Mouse (Mus musculus) right cerebral cortex, postnatal 10 days (tissue): ENCODE measurements at regions not wholly inside any gene's neighbourhood (a gene's known extent, or its start where the extent isn't known, plus 50 kb on each side); places are given as distances from the start of the nearest gene placed in this dataset.

ENCODE experiments used
- DNase-seq, 2 experiments: peaks; one replicate each; pipeline ENCODE4 v3.0.0; 2021; ENCODE audit warnings: low spot score in 2 of 2

- DNase-seq = no peak
Observed at GRCm38 (mm10) chr11:18821384-18821783, 197.4 kb downstream of the Meis1 start.

- DNase-seq = no peak
Observed at GRCm38 (mm10) chr11:18814110-18814509, 204.7 kb downstream of the Meis1 start.

DNA sequence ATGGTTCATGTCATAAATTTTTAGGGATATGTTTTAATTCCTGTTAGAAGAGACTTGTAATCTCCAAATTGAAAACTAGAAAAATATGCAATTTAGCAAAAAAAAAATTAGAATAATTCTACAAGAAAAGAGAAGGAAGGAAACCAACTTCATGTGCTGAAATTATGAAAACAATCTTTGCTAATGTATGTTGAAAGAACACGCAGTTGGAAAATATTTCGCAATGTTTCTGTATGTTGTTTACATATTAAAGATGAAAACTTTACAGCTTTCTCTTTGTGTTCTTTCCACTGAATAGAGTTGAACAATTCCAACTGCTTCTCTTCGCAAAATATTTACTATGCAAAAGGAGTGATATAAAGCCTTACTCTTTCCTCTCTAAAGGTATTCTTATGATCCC lies 251.3 kb downstream of the Meis1 start:
- no peak for DNase-seq

DNA sequence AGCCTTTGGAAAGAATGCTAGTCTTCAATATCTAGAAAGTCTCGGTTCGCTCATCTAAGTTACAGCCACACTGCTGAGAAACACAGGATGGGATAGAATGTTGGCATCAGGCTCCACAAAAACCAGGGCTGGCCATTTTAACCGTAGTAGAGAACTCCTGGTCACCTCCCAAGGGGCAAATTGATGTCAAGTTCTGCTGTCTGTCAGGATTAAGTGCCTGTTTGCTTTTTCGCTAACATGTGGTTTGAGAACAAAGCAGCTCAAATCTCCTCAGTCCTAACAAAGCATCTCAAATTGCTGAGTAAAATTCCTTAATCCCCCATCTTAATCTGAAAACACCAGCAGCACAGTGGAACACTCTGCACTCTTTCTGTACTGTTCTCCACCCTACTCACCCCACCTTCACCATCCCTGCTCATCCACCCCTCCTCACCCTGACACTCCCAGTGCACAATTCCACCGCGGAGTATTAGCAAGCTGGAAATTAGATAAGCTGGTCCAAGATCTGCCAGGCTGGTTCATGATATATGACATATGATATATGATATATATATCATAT lies 252.2 kb downstream of the Meis1 start:
- no peak for DNase-seq

DNA sequence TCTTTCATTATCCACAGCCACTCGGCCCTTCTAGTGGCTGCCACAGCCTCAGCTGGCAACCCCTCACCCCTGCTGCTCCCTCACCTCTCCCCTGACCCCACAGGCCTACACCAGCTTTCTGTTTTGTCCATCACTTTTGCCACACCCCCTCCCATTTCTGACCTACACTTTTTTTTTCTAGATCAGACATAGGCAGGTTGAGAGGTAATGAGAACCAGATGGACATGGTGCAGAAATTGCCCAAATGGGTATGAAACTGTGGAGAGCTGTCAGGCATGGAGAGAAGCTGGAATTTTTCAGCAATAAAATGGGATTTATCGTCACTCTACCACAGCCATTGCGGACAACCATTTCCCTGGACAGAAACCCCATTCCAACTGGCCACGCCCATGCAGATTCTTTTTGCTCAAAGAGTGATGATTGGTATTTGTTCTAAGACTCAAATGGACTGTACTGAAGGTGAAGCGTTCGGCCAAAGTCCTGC lies 260.2 kb downstream of the Meis1 start:
- no peak for DNase-seq

GRCm38 (mm10) chr11:18756576-18756975 lies 262.2 kb downstream of the Meis1 start:
- no peak for DNase-seq

GRCm38 (mm10) chr11:18754732-18755525 lies 263.9 kb downstream of the Meis1 start:
- DNase-seq = no peak

- DNase-seq = no peak
Observed at GRCm38 (mm10) chr11:18753856-18754255, 264.9 kb downstream of the Meis1 start.

DNA sequence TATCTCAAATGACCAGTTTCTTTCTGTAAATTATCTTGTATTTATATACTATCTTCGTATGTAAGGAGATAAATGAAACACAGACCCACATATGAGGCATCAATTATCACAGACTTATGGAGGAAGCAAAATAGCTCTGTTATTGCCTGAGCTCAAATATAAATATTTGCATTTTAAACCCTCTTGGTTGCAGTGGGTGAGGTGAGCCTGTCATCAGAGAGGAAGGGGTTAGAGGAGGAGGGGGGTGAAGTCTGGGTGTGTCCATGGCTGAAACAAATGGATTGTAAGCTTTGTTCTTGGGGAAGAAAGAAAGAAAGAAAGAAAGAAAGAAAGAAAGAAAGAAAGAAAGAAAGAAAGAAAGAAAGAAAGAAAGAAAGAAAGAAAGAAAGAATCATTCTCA lies 265.5 kb downstream of the Meis1 start:
- DNase-seq = no peak

GRCm38 (mm10) chr11:18752512-18752911 lies 266.3 kb downstream of the Meis1 start:
- no peak for DNase-seq

- DNase-seq = no peak
Observed at GRCm38 (mm10) chr11:18750911-18751841, 267.6 kb downstream of the Meis1 start.

DNA sequence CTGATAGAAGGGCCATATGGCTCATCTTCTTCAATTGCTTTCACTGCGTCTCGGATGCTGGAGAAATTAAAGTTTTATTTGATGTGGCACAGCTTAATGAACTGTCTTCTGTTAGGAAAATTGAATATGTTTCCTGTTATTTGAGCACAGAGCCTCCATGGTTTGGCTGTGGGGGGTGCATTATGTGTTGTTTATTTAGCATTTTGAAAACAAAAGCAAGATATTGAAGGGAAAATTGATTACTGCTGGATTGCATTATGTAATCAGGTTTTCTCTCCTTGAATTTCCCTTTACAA lies 268.8 kb downstream of the Meis1 start:
- no peak for DNase-seq

- DNase-seq = no peak
Observed at GRCm38 (mm10) chr11:18749265-18750079, 269.3 kb downstream of the Meis1 start.

DNA sequence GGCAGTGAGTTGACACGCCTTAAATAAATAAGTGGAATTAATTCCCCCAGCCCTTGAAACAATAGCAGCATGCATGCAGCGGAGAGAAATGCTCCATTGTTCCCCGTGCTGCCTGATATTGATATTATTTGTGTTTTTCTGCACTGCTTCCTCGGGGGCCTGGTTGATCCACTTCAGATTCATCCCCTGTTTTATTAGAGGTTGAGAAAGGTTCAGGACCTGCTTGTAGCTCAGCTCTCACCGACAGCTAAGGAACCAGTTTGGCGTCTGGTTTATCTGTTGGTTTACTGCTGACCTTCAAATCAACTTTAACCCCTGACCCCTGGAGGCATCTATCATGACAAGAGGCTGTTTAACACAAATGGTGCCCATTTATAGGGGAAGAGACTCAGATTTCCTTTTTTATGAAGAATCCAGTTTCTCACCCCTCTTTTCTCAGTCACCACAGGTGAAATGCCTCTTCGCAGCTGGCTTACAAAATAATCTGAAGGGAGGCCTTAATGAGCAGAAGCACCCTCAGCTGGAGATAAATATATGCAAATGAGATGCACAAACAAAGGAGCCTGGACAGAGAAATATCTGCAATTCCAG lies 270.8 kb downstream of the Meis1 start:
- DNase-seq = no peak

DNA sequence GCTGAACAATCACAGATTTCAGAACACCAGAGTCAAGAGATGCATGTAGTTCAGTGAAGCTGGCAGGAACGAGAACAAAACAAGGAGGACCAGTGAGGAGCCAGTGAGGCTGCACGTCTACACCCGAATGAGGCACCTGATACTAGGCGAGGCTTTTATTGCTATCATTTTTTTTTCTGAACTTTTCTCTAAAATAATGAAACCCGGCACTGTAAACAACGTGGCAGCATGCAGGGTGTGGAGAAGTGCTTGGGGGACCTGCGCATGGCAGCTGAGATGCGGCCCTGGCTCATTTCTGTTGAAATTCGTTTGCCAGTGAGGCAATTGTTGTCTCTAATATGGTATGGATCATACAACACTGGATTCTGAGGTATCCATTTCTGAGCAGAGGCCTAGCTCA lies 271.4 kb downstream of the Meis1 start:
- no peak for DNase-seq

DNA sequence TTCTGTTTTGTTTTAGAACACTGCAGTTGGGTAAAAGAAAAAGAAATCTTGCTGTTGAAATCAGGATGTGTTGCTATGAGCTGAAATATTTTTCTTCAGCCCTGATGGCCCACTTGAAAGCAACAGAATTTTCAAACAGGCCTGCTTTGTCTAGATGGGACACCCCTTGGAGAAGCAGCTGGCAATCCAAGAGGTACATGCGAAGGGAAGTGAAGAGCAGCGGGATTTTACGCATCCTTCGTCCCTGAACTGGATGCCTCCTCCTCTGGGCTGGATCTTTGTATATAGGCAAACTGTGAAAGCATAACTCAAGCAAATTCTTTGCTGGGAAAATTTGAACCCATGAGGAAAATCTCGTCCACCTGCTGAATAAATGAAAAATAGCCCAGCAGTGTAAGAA lies 272.3 kb downstream of the Meis1 start:
- DNase-seq = no peak

GRCm38 (mm10) chr11:18745840-18746239 lies 272.9 kb downstream of the Meis1 start:
- DNase-seq = no peak

DNA sequence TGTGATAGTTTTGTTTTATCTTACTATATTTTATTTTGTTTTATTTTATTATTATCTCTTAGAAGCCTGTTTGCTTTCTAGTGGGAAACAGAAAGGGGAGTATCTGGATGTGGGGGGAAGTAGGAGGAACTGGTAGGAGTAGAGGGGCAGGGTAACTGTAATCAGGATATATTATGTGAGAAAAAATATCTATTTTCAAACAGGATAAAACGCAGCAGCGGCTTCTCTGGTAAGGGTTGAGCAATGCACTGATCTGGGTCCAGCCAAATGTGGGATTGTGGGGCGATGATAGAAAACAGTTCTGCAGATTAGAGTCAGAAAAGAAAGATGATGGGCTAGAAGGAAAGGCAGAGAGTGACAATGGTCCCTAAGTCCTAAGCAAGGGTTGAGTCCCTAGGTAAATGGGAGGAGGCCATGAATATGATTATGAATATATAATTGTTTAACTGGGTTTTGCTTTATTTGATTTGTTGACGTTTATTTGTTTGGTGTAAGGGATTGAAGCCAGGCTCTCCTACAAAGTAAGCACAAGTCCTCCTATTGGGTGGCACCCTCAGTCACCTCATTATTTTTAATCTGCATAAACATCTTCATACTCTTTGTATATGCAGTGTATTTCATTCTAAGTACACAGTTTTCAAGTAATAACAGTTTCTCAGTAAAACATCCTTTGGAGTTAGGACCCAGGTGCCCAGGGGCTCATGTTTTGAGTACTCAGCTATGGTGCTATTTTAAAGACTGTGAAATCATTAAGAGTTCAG lies 283.7 kb downstream of the Meis1 start:
- DNase-seq = no peak

DNA sequence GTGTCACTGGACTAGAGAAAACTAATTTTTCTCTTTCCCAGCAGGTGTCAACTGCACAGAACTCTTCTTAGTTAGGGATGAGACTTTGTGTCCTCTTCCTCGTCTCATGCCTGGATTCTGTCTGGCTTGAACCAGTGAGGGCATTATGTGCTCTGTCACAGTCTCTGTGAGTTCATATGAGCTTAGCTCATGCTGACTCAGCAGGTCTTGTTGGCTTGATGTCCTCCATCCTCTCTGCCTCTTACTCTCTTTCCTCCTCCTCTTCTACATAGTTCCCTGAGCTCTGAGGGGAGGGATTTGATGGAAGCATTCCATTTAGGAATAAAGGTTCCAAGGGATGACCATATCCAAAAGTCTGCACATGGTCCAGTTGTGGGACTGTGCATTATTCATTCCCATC lies 284.7 kb downstream of the Meis1 start:
- no peak for DNase-seq

DNA sequence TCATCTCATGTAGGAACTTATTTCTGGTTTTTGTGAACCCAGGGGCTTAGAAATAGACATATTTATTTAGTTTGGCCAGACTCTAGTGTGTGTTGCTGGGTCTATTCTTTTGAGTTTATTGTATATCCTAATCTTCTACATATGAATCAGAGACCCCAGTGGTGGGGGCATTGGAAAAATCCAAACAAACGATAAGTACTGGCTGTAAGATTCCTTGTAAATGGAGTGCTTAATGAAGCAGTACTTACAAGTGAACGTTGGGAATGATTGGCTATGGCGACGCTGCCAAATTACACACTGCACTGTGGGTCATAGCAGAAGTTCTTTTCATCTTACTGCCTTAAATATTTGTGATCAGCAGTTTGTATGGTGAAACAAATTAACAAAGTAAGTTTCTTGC lies 289.0 kb downstream of the Meis1 start:
- DNase-seq = no peak

DNA sequence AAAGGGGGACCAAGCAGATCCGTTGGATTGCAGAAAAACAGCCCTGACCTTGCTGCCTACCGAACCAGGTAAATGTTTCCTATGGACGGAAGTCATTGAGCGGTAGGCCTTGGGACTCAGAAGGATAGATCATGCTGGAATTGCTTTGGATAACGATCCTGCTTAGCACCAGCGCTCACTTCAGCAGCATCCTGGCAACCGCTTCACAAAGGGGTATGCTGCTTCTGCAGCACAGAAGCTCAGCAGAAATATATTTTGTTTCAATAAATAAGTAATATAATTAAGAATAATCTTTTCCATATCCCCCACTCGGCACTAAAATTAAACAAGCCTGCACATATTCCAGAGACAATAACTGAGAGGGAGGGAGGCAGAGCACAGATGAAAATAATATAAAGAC lies 296.0 kb downstream of the Meis1 start:
- no peak for DNase-seq
